Mouse (Mus musculus): ENCODE data around the gene Mrpl22.

- no peak for TF ChIP-seq CTCF (IDR thresholded peaks at IDR 0.05; ENCODE audit: extremely low read depth, insufficient read depth, low read length)
- TF ChIP-seq POLR2A (IDR thresholded peaks at IDR 0.05; ENCODE audit: extremely low read depth, insufficient read depth, low read length), result no peak
These were observed 32.6 kb upstream of the Mrpl22 start for GRCm38 (mm10) chr11:58138821-58139220.
